Mouse (Mus musculus): ENCODE measurements around the gene Snapc2. TPM values are rescaled to one million over a fixed set of nuclear protein-coding genes. Genes with fewer than 3 reads are reported as not detected.

Snapc2 gene
- total RNA-seq, 2 experiments from 2014 or later: 23.4 to 25.9 TPM

- no peak for DNase-seq (ENCODE audit: low spot score in 2 of 2)
These were observed 10.4 kb downstream of the Snapc2 start for GRCm38 (mm10) chr8:4263105-4263791.

GRCm38 (mm10) chr8:4265160-4265914 is 12.5 kb downstream of the Snapc2 start:
- DNase-seq (ENCODE audit: low spot score in 2 of 2): no peak

GRCm38 (mm10) chr8:4267627-4268026 is 14.7 kb downstream of the Snapc2 start:
- no peak for DNase-seq (ENCODE audit: low spot score in 2 of 2)

- no peak for DNase-seq (ENCODE audit: low spot score in 2 of 2)
These were observed 16.7 kb downstream of the Snapc2 start for GRCm38 (mm10) chr8:4269609-4270008.

GRCm38 (mm10) chr8:4275275-4276110 is 22.6 kb downstream of the Snapc2 start, which contains the start of gene Timm44:
Gene Timm44 (minus strand): TSS chr8:4275913.
- peak; percentile 95 for DNase-seq (ENCODE audit: low spot score in 2 of 2)

GRCm38 (mm10) chr8:4276111-4276465 is 23.2 kb downstream of the Snapc2 start:
- no peak for DNase-seq (ENCODE audit: low spot score in 2 of 2)

- no peak for DNase-seq (ENCODE audit: low spot score in 2 of 2)
These were observed 39.9 kb downstream of the Snapc2 start for GRCm38 (mm10) chr8:4292738-4293137.

- no peak for DNase-seq (ENCODE audit: low spot score in 2 of 2)
These were observed 44.9 kb downstream of the Snapc2 start for GRCm38 (mm10) chr8:4297822-4298221.

- DNase-seq (ENCODE audit: low spot score in 2 of 2): no peak
These were observed 51.3 kb downstream of the Snapc2 start for GRCm38 (mm10) chr8:4304124-4304547.

Other genes with a start within 250 kb of the Snapc2 start
- gene Cd209f, start 147.2 kb upstream of the Snapc2 start, total RNA-seq (2021): 1 to 10 TPM; 1.3 to 5.5 TPM
- gene Cd209g, start 119.0 kb upstream of the Snapc2 start, total RNA-seq (2021): 1 to 10 TPM in 1 of 2 experiments, under 1 TPM in 1; 0.50 to 1.6 TPM
- gene Evi5l, start 86.5 kb upstream of the Snapc2 start, total RNA-seq (2021): 10 to 100 TPM; 37.4 to 38.8 TPM
- 1 to 10 TPM; 3.5 to 6.1 TPM for gene Prr36, start 35.6 kb upstream of the Snapc2 start, total RNA-seq (2021)
- 10 to 100 TPM; 20.8 to 31.1 TPM for gene Lrrc8e, start 26.3 kb upstream of the Snapc2 start, total RNA-seq (2021)
- gene Map2k7, start 14.3 kb upstream of the Snapc2 start, total RNA-seq (2021): 10 to 100 TPM; 79.0 to 93.2 TPM
- 1 to 10 TPM in 1 of 2 experiments, under 1 TPM in 1; 0.93 to 1.5 TPM for gene Gm49320, start 14.2 kb upstream of the Snapc2 start, total RNA-seq (2021)
- gene Tgfbr3l, start 4.9 kb upstream of the Snapc2 start, total RNA-seq (2021): 10 to 100 TPM; 10.9 to 15.5 TPM
- 1 to 10 TPM; 6.4 to 7.8 TPM for gene Ctxn1, start 6.2 kb downstream of the Snapc2 start, total RNA-seq (2021)
- gene Timm44, start 22.8 kb downstream of the Snapc2 start, total RNA-seq (2021): 100 to 1,000 TPM in 1 of 2 experiments, 10 to 100 TPM in 1; 99.4 to 107 TPM
- 10 to 100 TPM; 14.9 to 18.0 TPM for gene Ccl25, start 72.1 kb downstream of the Snapc2 start, total RNA-seq (2021)
- 100 to 1,000 TPM; 109 to 115 TPM for gene Elavl1, start 72.3 kb downstream of the Snapc2 start, total RNA-seq (2021)
- 10 to 100 TPM; 21.6 to 30.4 TPM for gene Cers4, start 239.9 kb downstream of the Snapc2 start, total RNA-seq (2021)

Data from adrenal gland, adult 18-20 months (tissue).